Mouse (Mus musculus) CH12.LX (cell line): ENCODE results near the gene Ankfn1. TPM values are rescaled to one million over a fixed set of nuclear protein-coding genes. Genes with fewer than 3 reads are reported as not detected.

Experiments
- DNase-seq: peaks from one replicate; pipeline ENCODE4 v3.0.0-alpha.2; 2013; ENCODE audit errors: extremely low read depth
- H3K27ac ChIP-seq: 2 replicates; pipeline ENCODE4 v1.5.1; 2012; ENCODE audit warnings: low read depth, mild to moderate bottlenecking, control low read depth, moderate library complexity; ENCODE audit not compliant: insufficient read depth
- H3K27me3 ChIP-seq: replicated peaks from 2 replicates; pipeline ENCODE3; 2012; ENCODE audit warnings: inconsistent platforms
- H3K36me3 ChIP-seq, 2 experiments: replicated peaks in 1 of 2; 2 replicates each; pipeline versions ENCODE3 to v1.6.1; 2012; ENCODE audit warnings: inconsistent platforms in 1 of 2, low read length in 1 of 2, mild to moderate bottlenecking in 1 of 2, mixed read lengths in 1 of 2, moderate library complexity in 1 of 2; ENCODE audit not compliant: control insufficient read depth in 1 of 2, insufficient read depth in 1 of 2
- H3K4me1 ChIP-seq, 2 experiments: 2 replicates each; pipeline ENCODE4 v1.6.1; 2012; ENCODE audit warnings: inconsistent platforms in 1 of 2, moderate library complexity in 1 of 2; ENCODE audit not compliant: insufficient read depth in 2 of 2, control insufficient read depth in 1 of 2
- H3K4me2 ChIP-seq: 2 replicates; pipeline ENCODE4 v1.6.1; 2012; ENCODE audit warnings: low read depth, mild to moderate bottlenecking, control low read depth; ENCODE audit not compliant: poor library complexity, insufficient read depth, severe bottlenecking
- H3K4me3 ChIP-seq, 3 experiments: fragments of 150-350 bp in 1 of 3; sonication (generic) in 1 of 3; replicated peaks in 1 of 3; 2 replicates each; pipeline versions ENCODE3 to v1.5.1; 2011 to 2012; ENCODE audit warnings: low read depth in 2 of 3, low read length in 2 of 3, mild to moderate bottlenecking in 2 of 3, moderate library complexity in 2 of 3, control low read depth in 1 of 3, improper control_type of control experiment in 1 of 3, inconsistent platforms in 1 of 3, mixed read lengths in 1 of 3; ENCODE audit not compliant: poor library complexity in 1 of 3
- H3K79me2 ChIP-seq: replicated peaks from 2 replicates; pipeline ENCODE4 v1.6.1; 2012; ENCODE audit warnings: mild to moderate bottlenecking, moderate library complexity; ENCODE audit not compliant: control insufficient read depth, poor library complexity, insufficient read depth, severe bottlenecking; ENCODE audit errors: extremely low read depth
- H3K9ac ChIP-seq: 2 replicates; pipeline ENCODE4 v1.6.1; 2012; ENCODE audit warnings: low read depth, mild to moderate bottlenecking, control low read depth, moderate library complexity; ENCODE audit not compliant: insufficient read depth
- H3K9me3 ChIP-seq: replicated peaks from 2 replicates; pipeline ENCODE3; 2012; ENCODE audit warnings: low read length, inconsistent platforms, mixed read lengths
- CHD1 ChIP-seq: IDR thresholded peaks from 2 replicates; pipeline ENCODE4 v1.6.1; 2012; ENCODE audit warnings: low read depth, low read length, improper control_type of control experiment, inconsistent platforms
- EP300 ChIP-seq: IDR thresholded peaks from 2 replicates; pipeline ENCODE4 v1.6.1; 2011; ENCODE audit warnings: low read length, improper control_type of control experiment
- HCFC1 ChIP-seq: IDR thresholded peaks from 2 replicates; pipeline ENCODE4 v1.6.1; 2012; ENCODE audit warnings: low read depth, mild to moderate bottlenecking, inconsistent platforms, low read length, improper control_type of control experiment
- JUN ChIP-seq: IDR thresholded peaks from 2 replicates; pipeline ENCODE4 v1.6.1; 2011; ENCODE audit warnings: low read depth, mild to moderate bottlenecking, low read length, improper control_type of control experiment, moderate library complexity; ENCODE audit not compliant: insufficient read depth
- KAT2A ChIP-seq: IDR thresholded peaks from 2 replicates; pipeline ENCODE4 v1.6.1; 2012; ENCODE audit warnings: low read length, improper control_type of control experiment, inconsistent platforms; ENCODE audit not compliant: insufficient replicate concordance
- MAFK ChIP-seq: IDR thresholded peaks from 2 replicates; pipeline ENCODE4 v1.6.1; 2011; ENCODE audit warnings: low read length, improper control_type of control experiment; ENCODE audit not compliant: insufficient replicate concordance
- MAX ChIP-seq: IDR thresholded peaks from 2 replicates; pipeline ENCODE4 v1.6.1; 2011; ENCODE audit warnings: low read length, improper control_type of control experiment
- MAZ ChIP-seq: IDR thresholded peaks from 2 replicates; pipeline ENCODE4 v1.6.1; 2012; ENCODE audit warnings: low read depth, mild to moderate bottlenecking, inconsistent platforms, low read length, improper control_type of control experiment, moderate library complexity
- MXI1 ChIP-seq: IDR thresholded peaks from 2 replicates; pipeline ENCODE4 v1.6.1; 2011; ENCODE audit warnings: mild to moderate bottlenecking, low read depth, low read length, improper control_type of control experiment
- MYC ChIP-seq: IDR thresholded peaks from 2 replicates; pipeline ENCODE4 v1.6.1; 2011; ENCODE audit warnings: low read depth, mild to moderate bottlenecking, improper control_type of control experiment, low read length
- NRF1 ChIP-seq: IDR thresholded peaks from 2 replicates; pipeline ENCODE4 v1.6.1; 2014; ENCODE audit warnings: low read depth, mild to moderate bottlenecking, inconsistent platforms, low read length, improper control_type of control experiment, moderate library complexity
- POLR2A ChIP-seq: IDR thresholded peaks from 2 replicates; pipeline ENCODE4 v1.6.1; 2011; ENCODE audit warnings: low read depth, mild to moderate bottlenecking, improper control_type of control experiment, low read length
- RAD21 ChIP-seq: IDR thresholded peaks from 2 replicates; pipeline ENCODE4 v1.6.1; 2011; ENCODE audit warnings: low read depth, mild to moderate bottlenecking, low read length, improper control_type of control experiment, moderate library complexity
- SIN3A ChIP-seq: IDR thresholded peaks from 2 replicates; pipeline ENCODE4 v1.6.1; 2012; ENCODE audit warnings: low read length, improper control_type of control experiment, inconsistent platforms
- TBP ChIP-seq: conservative IDR thresholded peaks from 2 replicates; pipeline ENCODE4 v1.6.1; 2011; ENCODE audit warnings: low read depth, low read length, improper control_type of control experiment
- UBTF ChIP-seq: IDR thresholded peaks from 2 replicates; pipeline ENCODE4 v1.6.1; 2012; ENCODE audit warnings: low read depth, mild to moderate bottlenecking, inconsistent platforms, low read length, improper control_type of control experiment, moderate library complexity
- USF1 ChIP-seq: IDR thresholded peaks from 2 replicates; pipeline ENCODE4 v1.6.1; 2014; ENCODE audit warnings: low read depth, mild to moderate bottlenecking, inconsistent platforms, low read length, improper control_type of control experiment
- USF2 ChIP-seq: conservative IDR thresholded peaks from 2 replicates; pipeline ENCODE4 v1.6.1; 2011; ENCODE audit warnings: low read depth, low read length, improper control_type of control experiment
- ZC3H11A ChIP-seq: IDR thresholded peaks from 2 replicates; pipeline ENCODE4 v1.6.1; 2012; ENCODE audit warnings: low read depth, mild to moderate bottlenecking, inconsistent platforms, low read length, improper control_type of control experiment
- ZKSCAN1 ChIP-seq: IDR thresholded peaks from 2 replicates; pipeline ENCODE4 v1.6.1; 2012; ENCODE audit warnings: low read depth, inconsistent platforms, low read length, improper control_type of control experiment, borderline replicate concordance
- ZNF384 ChIP-seq: IDR thresholded peaks from 2 replicates; pipeline ENCODE4 v1.6.1; 2012; ENCODE audit warnings: low read depth, low read length, improper control_type of control experiment, inconsistent platforms
- dilution Hi-C: fragments of 300-500 bp; cut with MboI; formaldehyde crosslinking; loops from 2 replicates; pipeline ENCODE4 v1.14.3; 2020; ENCODE audit warnings: low sequenced_read_pairs; ENCODE audit not compliant: extremely low pct_unique_long_range_greater_than_20kb, extremely low pct_ligation_motif_present
- in situ Hi-C: fragments of 300-500 bp; cut with MboI; formaldehyde crosslinking; loops from 3 replicates; pipeline ENCODE4 v1.14.3; 2019; ENCODE audit warnings: low sequenced_read_pairs, low pct_ligation_motif_present, low pct_unique_long_range_greater_than_20kb, mixed read lengths
- polyA plus RNA-seq: library from polyadenylated mRNA; unstranded; fragments of >175 nt; gene quantifications from 2 replicates; pipeline ENCODE4 v1.2.1, GENCODE M21; 2012; ENCODE audit warnings: low read depth; ENCODE audit not compliant: insufficient read length
- total RNA-seq, 2 experiments: library from RNA; depleted of rRNA; stranded (reverse); fragments of 300-350 nt in 1 of 2; fragments of >200 nt in 1 of 2; gene quantifications; 2 replicates each; pipeline ENCODE4 v1.2.3; 2012 to 2014

Gene Ankfn1
- total and polyA plus RNA-seq, 3 experiments, result not detected

DNA sequence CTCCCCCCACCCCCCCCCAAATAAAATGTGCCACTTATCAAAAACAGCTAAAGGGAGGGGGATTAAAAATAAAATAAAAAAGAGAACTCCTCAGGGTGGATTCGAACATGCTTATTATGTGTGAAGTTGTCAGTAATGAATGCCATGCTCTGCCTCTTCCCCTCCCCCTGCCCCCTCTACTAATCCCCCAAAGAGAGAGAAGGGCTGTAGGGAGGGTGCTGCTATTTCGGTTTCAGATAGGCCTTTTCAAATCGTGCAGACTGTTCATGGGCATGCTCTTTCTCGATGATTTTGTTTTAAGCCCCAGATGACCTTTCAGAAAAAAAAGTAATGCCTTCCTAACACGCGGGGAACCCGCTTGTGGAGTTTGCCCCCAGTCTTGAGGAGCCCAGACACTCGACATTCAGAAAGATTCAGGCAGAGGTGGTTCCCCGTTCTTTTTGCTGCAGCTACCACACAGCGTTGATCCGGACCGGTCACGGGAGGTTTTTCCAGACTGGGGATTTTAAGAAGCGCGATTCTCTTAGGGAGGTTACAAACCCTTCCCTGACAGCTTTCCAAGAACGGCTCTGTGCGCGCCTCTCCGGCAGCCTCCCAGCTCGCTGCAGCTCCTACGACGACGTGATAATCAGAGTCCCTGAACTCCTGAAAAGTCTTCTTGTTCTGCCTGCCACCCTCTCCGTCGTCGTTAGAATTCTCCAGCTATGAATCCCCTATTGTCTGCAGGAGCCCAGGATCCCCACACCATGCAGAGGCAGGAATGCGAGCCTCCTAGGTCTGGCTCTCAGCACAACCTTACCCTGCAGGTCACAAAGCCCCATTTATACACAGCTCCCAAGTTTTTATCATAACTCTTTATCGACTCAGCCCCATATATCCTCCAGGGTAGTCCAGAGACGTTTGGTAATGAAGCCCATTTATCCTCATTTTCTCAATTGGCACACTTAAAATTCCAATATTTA lies 232.3 kb downstream of the Ankfn1 start:
- in situ Hi-C loops (loop anchor here (10.0 to 25.0 kb wide), 2 partner anchors 180 to 617 kb away; no protein-coding TSS in a partner anchor), dilution Hi-C loops (no loop called here)
- peak overlapping the region; percentile 25; the same call in 1 of the 2 replicates for H3K4me2 ChIP-seq
- peaks cover 2% of the 10 kb centered on the region for H3K9me3 ChIP-seq
- no peaks in the 10 kb centered on the region for H3K27me3 ChIP-seq
- no peaks in the 10 kb centered on the region for H3K79me2 ChIP-seq
- no peak overlapping the region for H3K9ac ChIP-seq
- no peak for DNase-seq
- peaks cover 0 to 9% of the 10 kb centered on the region in 2 experiments; a peak in 2 of 4 replicates for H3K4me1 ChIP-seq
- no peak overlapping the region for H3K4me3 ChIP-seq
- no peak overlapping the region for H3K27ac ChIP-seq
- TF ChIP-seq HCFC1, result no peak
- no peak for TF ChIP-seq JUN
- TF ChIP-seq RAD21, result no peak
- no peaks in the 10 kb centered on the region for H3K36me3 ChIP-seq

- DNase-seq, result no peak
- peaks cover 2% of the 10 kb centered on the region for H3K9me3 ChIP-seq
- TF ChIP-seq USF1 (no peak), EP300 (no peak), POLR2A (no peak), JUN (no peak), MYC (no peak), USF2 (no peak), SIN3A (no peak), MXI1 (no peak), KAT2A (no peak), NRF1 (no peak), MAZ (no peak), ZC3H11A (no peak), MAFK (no peak), HCFC1 (no peak), MAX (no peak), ZNF384 (no peak), TBP (no peak), UBTF (no peak), ZKSCAN1 (no peak), CHD1 (no peak)
- TF ChIP-seq, all 38 proteins: peak for 0
Measured at GRCm38 (mm10) chr11:89538376-89538775, 239.1 kb downstream of the Ankfn1 start.

More at GRCm38 (mm10) chr11:89538376-89538775, 239.1 kb downstream of the Ankfn1 start:
- Histone ChIP-seq H3K27ac (no peak overlapping the region), H3K27me3 (no peaks in the 10 kb centered on the region), H3K9ac (no peak overlapping the region), H3K36me3 (no peaks in the 10 kb centered on the region), H3K4me1 (no peaks in the 10 kb centered on the region), H3K4me3 (no peak overlapping the region), H3K4me2 (no peak overlapping the region), H3K79me2 (no peaks in the 10 kb centered on the region)
- in situ Hi-C loops (loop anchor here (25.0 kb wide), 1 partner anchor 624 kb away; no protein-coding TSS in a partner anchor), dilution Hi-C loops (no loop called here)
